ENCODE assay signal across 8 mouse cellular contexts in genomic region chr11:51059151-51059571, GRCm38 (mm10). TPM values are rescaled to one million over a fixed set of nuclear protein-coding genes. Genes with fewer than 3 reads are reported as not detected.
A peak's percentile ranks its signal among the peaks of the same experiment; 100 is the strongest.
DNase-seq lines count a peak whose midpoint lies in the region; ATAC-seq lines count a peak whose summit lies in the region.

Zfp354a (plus strand) TSS chr11:51059257.

- under 1% methylated on average over 32 of the region's 32 CpGs for WGBS in embryonic facial prominence, embryonic 10.5 days
- WGBS in midbrain, embryonic 11.5 days, result 0% methylated on average over 32 of the region's 32 CpGs
- WGBS in stomach, embryonic 14.5 days, result under 1% methylated on average over 32 of the region's 32 CpGs

- H3K4me2 ChIP-seq in midbrain, embryonic 11.5 days, result peak within 1 kb of the TSS; percentile 88
- peak within 1 kb of the TSS; percentile 77 for H3K4me2 ChIP-seq in stomach, embryonic 14.5 days (replicated peaks; ENCODE audit: low read depth, low read length)

- peaks cover 15% of the 10 kb centered on the region for H3K27me3 ChIP-seq in megakaryocyte, embryonic 14.5 days (replicated peaks)
- no peaks in the 10 kb centered on the region for H3K27me3 ChIP-seq in embryonic facial prominence, embryonic 10.5 days (replicated peaks; ENCODE audit: low read depth, poor library complexity, severe bottlenecking)
- H3K27me3 ChIP-seq in midbrain, embryonic 11.5 days (ENCODE audit: control insufficient read depth, insufficient read depth, low read length), result no peaks in the 10 kb centered on the region
- no peaks in the 10 kb centered on the region for H3K27me3 ChIP-seq in stomach, embryonic 14.5 days (ENCODE audit: control insufficient read depth, insufficient read depth, low read length)

- peaks cover 6% of the 10 kb centered on the region; the same call in 1 of the 2 replicates for H3K4me1 ChIP-seq in megakaryocyte, embryonic 14.5 days
- H3K4me1 ChIP-seq in embryonic facial prominence, embryonic 10.5 days, result peaks cover 11% of the 10 kb centered on the region
- H3K4me1 ChIP-seq in midbrain, embryonic 11.5 days (ENCODE audit: control insufficient read depth, insufficient read depth, low read length), result peaks cover 6% of the 10 kb centered on the region
- H3K4me1 ChIP-seq in stomach, embryonic 14.5 days (ENCODE audit: control insufficient read depth, insufficient read depth, low read length), result no peaks in the 10 kb centered on the region; the same call in 1 of the 2 replicates

- H3K27ac ChIP-seq in embryonic facial prominence, embryonic 10.5 days (replicated peaks), result peak within 1 kb of the TSS; percentile 95
- peak within 1 kb of the TSS; percentile 36; the same call in 1 of the 2 replicates for H3K27ac ChIP-seq in midbrain, embryonic 11.5 days (ENCODE audit: low read depth, low read length)
- 0 out of 2 replicates have a peak within 1 kb of the TSS, but pooled peaks have one; percentile 33 for H3K27ac ChIP-seq in stomach, embryonic 14.5 days (ENCODE audit: low read length)

- peak within 1 kb of the TSS; percentile 90 for H3K9ac ChIP-seq in midbrain, embryonic 11.5 days (ENCODE audit: low read length)
- peak within 1 kb of the TSS; percentile 74 for H3K9ac ChIP-seq in stomach, embryonic 14.5 days (replicated peaks; ENCODE audit: low read depth, low read length)

- no peaks in the 10 kb centered on the region for H3K36me3 ChIP-seq in megakaryocyte, embryonic 14.5 days (replicated peaks; ENCODE audit: low read length)
- H3K36me3 ChIP-seq in embryonic facial prominence, embryonic 10.5 days (replicated peaks), result peaks cover 34% of the 10 kb centered on the region
- no peaks in the 10 kb centered on the region for H3K36me3 ChIP-seq in midbrain, embryonic 11.5 days (ENCODE audit: control insufficient read depth, insufficient read depth, low read length)
- no peaks in the 10 kb centered on the region; the same call in 1 of the 2 replicates for H3K36me3 ChIP-seq in stomach, embryonic 14.5 days (ENCODE audit: control insufficient read depth, insufficient read depth, low read length)

- DNase-seq in embryonic facial prominence, embryonic 10.5 days (ENCODE audit: low spot score), result peak; percentile 86
- peak; percentile 96 for DNase-seq in heart, adult 11 months
- peak; percentile 78 for DNase-seq in kidney, adult 11 months
- DNase-seq in left cerebral cortex, postnatal 25 days (ENCODE audit: low spot score in 2 of 2), result peak; percentile 74 to 75
- DNase-seq in midbrain, embryonic 11.5 days (ENCODE audit: low spot score, missing footprints), result peak; percentile 98

- ATAC-seq in megakaryocyte, adult 5-6 weeks (ENCODE audit: poor library complexity, severe bottlenecking), result no peak
- ATAC-seq in midbrain, embryonic 11.5 days (ENCODE audit: low FRiP score), result peak; percentile 96
- peak; percentile 88 for ATAC-seq in stomach, embryonic 14.5 days (ENCODE audit: insufficient number of reproducible peaks, insufficient read depth, low FRiP score, low read depth)

- peak within 1 kb of the TSS; percentile 87 for H3K4me3 ChIP-seq in megakaryocyte, embryonic 14.5 days (replicated peaks)
- peak within 1 kb of the TSS; percentile 89 for H3K4me3 ChIP-seq in embryonic facial prominence, embryonic 10.5 days
- peak within 1 kb of the TSS; percentile 69 for H3K4me3 ChIP-seq in midbrain, embryonic 11.5 days (ENCODE audit: low read depth, low read length)
- peak within 1 kb of the TSS; percentile 77 for H3K4me3 ChIP-seq in stomach, embryonic 14.5 days (ENCODE audit: low read depth, low read length)

- H3K9me3 ChIP-seq in megakaryocyte, embryonic 14.5 days, result no peaks in the 10 kb centered on the region
- no peaks in the 10 kb centered on the region for H3K9me3 ChIP-seq in embryonic facial prominence, embryonic 10.5 days
- H3K9me3 ChIP-seq in midbrain, embryonic 11.5 days (ENCODE audit: control insufficient read depth, low read length), result no peaks in the 10 kb centered on the region
- no peaks in the 10 kb centered on the region for H3K9me3 ChIP-seq in stomach, embryonic 14.5 days (ENCODE audit: control insufficient read depth, low read depth, low read length)

- intact Hi-C loops in left cerebral cortex, postnatal 25 days (cut with DNase I), result loop anchor here (5.0 kb wide), 2 partner anchors 127 to 203 kb away; partner anchors contain the start of genes BC049762, Clk4 and Zfp354b

RNA-seq across cellular contexts. Expression of gene Zfp354a, which starts in this region (rescaled TPM):
- not detected in 2 replicates for polyA plus RNA-seq in megakaryocyte, embryonic 14.5 days (2012; ENCODE audit: insufficient read depth, low replicate concordance)
- not detected in 2 replicates for total RNA-seq in megakaryocyte, adult 5-6 weeks (2015)
- total RNA-seq in megakaryocyte, adult 5-6 weeks (2017), result 0.22 TPM in 1 of 2 replicates, not detected in the other
- polyA plus RNA-seq in embryonic facial prominence, embryonic 10.5 days (2016; fragmentation: Nextera tagmentation; extraction: Ambion mirVana), result 7.8 and 8.6 TPM in 2 replicates
- 1 to 10 TPM; 6.2 to 8.9 TPM for total RNA-seq in left cerebral cortex, postnatal 25 days (2021)
- polyA plus RNA-seq in midbrain, embryonic 11.5 days (2014; fragmentation: Nextera tagmentation; extraction: Ambion mirVana), result 10.3 and 13.4 TPM in 2 replicates
- 8.9 and 9.0 TPM in 2 replicates for polyA plus RNA-seq in stomach, embryonic 14.5 days (2014; fragmentation: Nextera tagmentation; extraction: Ambion mirVana)

Comparison
In these comparisons a context has a peak if more than half of its experiments do, and no peak if none do; other contexts are left out.
1. RNA of gene Zfp354a (total RNA-seq): 6.2 to 8.9 TPM in left cerebral cortex, postnatal 25 days; 0.22 TPM in megakaryocyte, adult 5-6 weeks; every median in the first group is over 4 times any median in the second.
2. H3K27ac ChIP-seq: peak in every context shown above with its lines; median percentile 95 in embryonic facial prominence, embryonic 10.5 days; 36 in midbrain, embryonic 11.5 days; 33 in stomach, embryonic 14.5 days.
3. Peak in every context shown above with its lines, with median percentiles within 50 percentile points of each other: H3K4me3 ChIP-seq and DNase-seq.